Mouse (Mus musculus): ENCODE results near the gene Cacna1a. TPM values are rescaled to one million over a fixed set of nuclear protein-coding genes. Genes with fewer than 3 reads are reported as not detected.

The Cacna1a gene
- polyA plus RNA-seq, 1 experiment from 2014 or later, result 20.3 TPM

DNA sequence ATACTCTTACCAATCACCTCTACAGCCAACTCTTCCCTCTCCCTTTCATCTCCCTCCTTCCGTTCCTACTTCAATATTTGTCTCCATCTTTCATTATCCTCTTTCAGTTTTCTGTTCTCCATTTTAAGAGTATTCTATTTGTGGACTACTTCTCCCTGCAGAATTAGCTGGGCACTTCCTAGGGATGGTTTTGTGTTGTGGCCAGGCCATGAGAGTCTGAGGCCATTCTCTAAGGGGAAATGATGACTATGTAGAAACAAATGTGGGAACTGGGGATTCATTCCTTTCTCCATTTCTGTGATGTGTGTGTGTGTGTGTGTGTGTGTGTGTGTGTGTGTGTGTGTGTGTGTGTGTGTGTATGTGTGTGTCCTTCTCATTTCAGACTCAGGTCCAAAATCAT is 144.5 kb downstream of the Cacna1a start:
- 86% methylated on average over 1 of the region's 1 CpGs for WGBS
- 0 out of 2 replicates have a peak, but pooled peaks cover 3% of the 10 kb centered on the region for H3K9me3 ChIP-seq (ENCODE audit: control insufficient read depth, low read length)
- ATAC-seq, result no peak
- H3K9ac ChIP-seq (replicated peaks; ENCODE audit: low read depth, low read length), result no peak overlapping the region
- H3K4me1 ChIP-seq (replicated peaks; ENCODE audit: control insufficient read depth, insufficient read depth, low read length), result no peaks in the 10 kb centered on the region
- H3K27me3 ChIP-seq (replicated peaks; ENCODE audit: control insufficient read depth, insufficient read depth, low read length), result no peaks in the 10 kb centered on the region
- H3K36me3 ChIP-seq (ENCODE audit: control insufficient read depth, insufficient read depth), result peaks cover 8% of the 10 kb centered on the region; the same call in 1 of the 2 replicates
- H3K27ac ChIP-seq (ENCODE audit: low read length), result no peak overlapping the region
- no peak overlapping the region for H3K4me2 ChIP-seq (ENCODE audit: low read length)
- no peak overlapping the region for H3K4me3 ChIP-seq (replicated peaks; ENCODE audit: low read length)

DNA sequence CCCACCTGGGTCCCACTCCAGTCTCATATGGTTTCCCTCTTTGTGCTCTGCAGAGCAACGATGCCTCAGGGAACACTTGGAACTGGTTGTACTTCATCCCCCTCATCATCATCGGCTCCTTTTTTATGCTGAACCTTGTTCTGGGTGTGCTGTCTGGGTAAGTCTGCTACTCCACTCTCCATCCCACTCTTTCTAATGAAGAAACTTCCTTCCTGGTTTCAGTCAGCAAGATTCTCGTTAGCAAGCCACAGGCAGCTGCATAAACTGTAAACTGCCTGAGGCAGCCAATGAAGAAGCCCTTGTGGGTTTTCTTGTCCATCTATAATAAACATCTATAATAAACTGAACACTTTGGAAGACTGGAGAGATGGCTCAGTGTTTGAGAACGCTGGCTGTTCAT is 145.1 kb downstream of the Cacna1a start:
- Histone ChIP-seq H3K4me2 (ENCODE audit: low read length) (no peak overlapping the region), H3K4me1 (replicated peaks; ENCODE audit: control insufficient read depth, insufficient read depth, low read length) (no peaks in the 10 kb centered on the region), H3K9ac (replicated peaks; ENCODE audit: low read depth, low read length) (no peak overlapping the region), H3K27me3 (replicated peaks; ENCODE audit: control insufficient read depth, insufficient read depth, low read length) (no peaks in the 10 kb centered on the region), H3K4me3 (replicated peaks; ENCODE audit: low read length) (no peak overlapping the region), H3K27ac (ENCODE audit: low read length) (no peak overlapping the region), H3K36me3 (ENCODE audit: control insufficient read depth, insufficient read depth) (peaks cover 10% of the 10 kb centered on the region; the same call in 1 of the 2 replicates), H3K9me3 (ENCODE audit: control insufficient read depth, low read length) (0 out of 2 replicates have a peak, but pooled peaks cover 3% of the 10 kb centered on the region)
- no peak for ATAC-seq
- 77% methylated on average over 4 of the region's 4 CpGs for WGBS

DNA sequence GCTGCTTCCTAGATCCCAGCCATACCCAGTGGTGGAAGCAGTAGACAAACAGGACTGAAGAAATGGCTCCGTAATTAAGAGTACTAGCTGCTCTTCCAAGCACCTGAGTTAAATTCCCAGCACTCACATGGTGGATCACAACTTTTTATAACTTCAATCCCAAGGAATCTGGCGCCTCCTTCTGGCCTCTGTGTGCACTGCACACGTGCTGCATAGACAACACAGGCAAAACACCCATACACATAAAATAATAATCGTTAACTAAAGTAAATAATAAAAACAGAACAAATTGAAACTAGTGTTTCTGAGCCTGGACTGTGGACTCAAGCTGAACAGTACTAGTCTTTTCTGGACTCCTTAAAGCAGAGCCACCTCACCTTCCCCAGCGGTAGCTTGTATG is 148.7 kb downstream of the Cacna1a start:
- H3K27me3 ChIP-seq (replicated peaks; ENCODE audit: control insufficient read depth, insufficient read depth, low read length), result no peaks in the 10 kb centered on the region
- no peak overlapping the region for H3K27ac ChIP-seq (ENCODE audit: low read length)
- 0 out of 2 replicates have a peak, but pooled peaks cover 3% of the 10 kb centered on the region for H3K9me3 ChIP-seq (ENCODE audit: control insufficient read depth, low read length)
- no peaks in the 10 kb centered on the region for H3K4me1 ChIP-seq (replicated peaks; ENCODE audit: control insufficient read depth, insufficient read depth, low read length)
- ATAC-seq, result no peak
- whole genome bisulfite sequencing, result 88% methylated on average over 5 of the region's 5 CpGs
- no peak overlapping the region for H3K4me2 ChIP-seq (ENCODE audit: low read length)
- H3K36me3 ChIP-seq (ENCODE audit: control insufficient read depth, insufficient read depth), result peaks cover 10% of the 10 kb centered on the region; the same call in 1 of the 2 replicates
- no peak overlapping the region for H3K9ac ChIP-seq (replicated peaks; ENCODE audit: low read depth, low read length)
- H3K4me3 ChIP-seq (replicated peaks; ENCODE audit: low read length), result no peak overlapping the region

DNA sequence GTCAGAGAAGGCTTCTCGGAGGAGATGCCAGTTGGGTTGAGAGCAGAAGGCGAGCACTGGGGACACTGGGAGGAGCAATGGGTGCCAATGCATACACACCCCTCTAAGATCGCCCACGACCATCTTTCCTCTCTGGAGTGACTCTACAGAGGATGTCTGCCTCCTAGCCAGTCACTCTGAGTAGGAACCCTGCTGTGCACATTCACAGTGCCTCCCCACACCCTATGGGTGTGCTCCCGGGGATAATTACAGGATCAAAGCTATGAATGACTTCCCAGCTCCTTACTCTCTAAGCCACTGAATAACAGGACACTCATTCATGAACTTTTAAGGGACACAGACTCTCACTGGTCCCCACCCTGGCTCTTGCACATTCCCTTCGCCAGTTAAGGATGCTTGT is 151.1 kb downstream of the Cacna1a start:
- H3K9me3 ChIP-seq (ENCODE audit: control insufficient read depth, low read length), result 0 out of 2 replicates have a peak, but pooled peaks cover 3% of the 10 kb centered on the region
- peaks cover 8% of the 10 kb centered on the region; the same call in 1 of the 2 replicates for H3K36me3 ChIP-seq (ENCODE audit: control insufficient read depth, insufficient read depth)
- no peak overlapping the region for H3K9ac ChIP-seq (replicated peaks; ENCODE audit: low read depth, low read length)
- no peak overlapping the region for H3K27ac ChIP-seq (ENCODE audit: low read length)
- 69% methylated on average over 6 of the region's 6 CpGs for WGBS
- no peak overlapping the region for H3K4me2 ChIP-seq (ENCODE audit: low read length)
- no peak overlapping the region for H3K4me3 ChIP-seq (replicated peaks; ENCODE audit: low read length)
- no peaks in the 10 kb centered on the region for H3K4me1 ChIP-seq (replicated peaks; ENCODE audit: control insufficient read depth, insufficient read depth, low read length)
- no peak for ATAC-seq
- no peaks in the 10 kb centered on the region for H3K27me3 ChIP-seq (replicated peaks; ENCODE audit: control insufficient read depth, insufficient read depth, low read length)

DNA sequence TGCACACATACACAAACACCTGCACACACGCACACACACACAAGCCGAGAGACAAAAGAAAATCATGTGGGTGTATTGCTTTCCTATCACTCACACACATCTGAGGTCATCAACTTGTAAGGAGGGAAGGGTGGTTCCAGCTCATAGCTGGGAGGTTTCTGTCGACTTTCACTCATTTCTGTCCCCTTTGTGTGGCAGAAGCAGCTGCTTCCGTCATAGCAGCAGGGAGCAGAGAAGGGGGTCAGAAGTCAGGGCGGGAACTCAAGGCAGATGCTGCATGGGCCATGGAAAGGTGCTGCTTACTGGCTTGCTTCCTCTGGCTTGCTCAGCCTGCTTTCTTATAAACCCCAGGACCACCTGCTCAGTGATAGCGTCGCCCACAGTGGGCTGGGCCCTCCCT is 154.2 kb downstream of the Cacna1a start:
- no peak overlapping the region for H3K9ac ChIP-seq (replicated peaks; ENCODE audit: low read depth, low read length)
- H3K27ac ChIP-seq (ENCODE audit: low read length), result no peak overlapping the region
- H3K4me2 ChIP-seq (ENCODE audit: low read length), result no peak overlapping the region
- no peaks in the 10 kb centered on the region for H3K4me1 ChIP-seq (replicated peaks; ENCODE audit: control insufficient read depth, insufficient read depth, low read length)
- no peaks in the 10 kb centered on the region for H3K9me3 ChIP-seq (ENCODE audit: control insufficient read depth, low read length)
- H3K27me3 ChIP-seq (replicated peaks; ENCODE audit: control insufficient read depth, insufficient read depth, low read length), result no peaks in the 10 kb centered on the region
- 73% methylated on average over 7 of the region's 7 CpGs for WGBS
- H3K4me3 ChIP-seq (replicated peaks; ENCODE audit: low read length), result no peak overlapping the region
- 0 out of 2 replicates have a peak, but pooled peaks cover 4% of the 10 kb centered on the region for H3K36me3 ChIP-seq (ENCODE audit: control insufficient read depth, insufficient read depth)
- ATAC-seq, result no peak

DNA sequence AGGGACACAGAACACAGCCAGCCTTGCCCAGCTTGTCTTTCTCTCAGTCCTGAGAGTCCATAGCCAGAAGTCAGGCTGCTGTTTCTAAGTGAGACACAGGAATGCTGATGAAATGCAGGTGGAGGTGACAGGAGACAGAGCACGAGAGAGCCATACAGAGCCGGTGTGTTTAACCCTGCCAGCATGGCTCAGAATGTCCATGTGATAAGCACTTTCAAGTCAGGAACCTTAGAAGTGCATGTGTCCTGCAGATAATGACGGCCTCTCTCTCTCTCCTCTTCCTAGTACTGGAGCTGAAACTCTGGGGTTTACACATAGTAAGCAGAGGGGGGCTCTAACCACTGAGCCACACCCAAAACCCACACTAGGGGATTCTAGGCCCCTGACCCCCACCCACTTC is 157.3 kb downstream of the Cacna1a start:
- H3K36me3 ChIP-seq (ENCODE audit: control insufficient read depth, insufficient read depth), result 0 out of 2 replicates have a peak, but pooled peaks cover 3% of the 10 kb centered on the region
- H3K9me3 ChIP-seq (ENCODE audit: control insufficient read depth, low read length), result no peaks in the 10 kb centered on the region
- ATAC-seq, result no peak
- H3K9ac ChIP-seq (replicated peaks; ENCODE audit: low read depth, low read length), result no peak overlapping the region
- H3K4me2 ChIP-seq (ENCODE audit: low read length), result no peak overlapping the region
- H3K4me3 ChIP-seq (replicated peaks; ENCODE audit: low read length), result no peak overlapping the region
- H3K27me3 ChIP-seq (replicated peaks; ENCODE audit: control insufficient read depth, insufficient read depth, low read length), result no peaks in the 10 kb centered on the region
- no peak overlapping the region for H3K27ac ChIP-seq (ENCODE audit: low read length)
- H3K4me1 ChIP-seq (replicated peaks; ENCODE audit: control insufficient read depth, insufficient read depth, low read length), result no peaks in the 10 kb centered on the region
- WGBS, result 85% methylated on average over 3 of the region's 3 CpGs

DNA sequence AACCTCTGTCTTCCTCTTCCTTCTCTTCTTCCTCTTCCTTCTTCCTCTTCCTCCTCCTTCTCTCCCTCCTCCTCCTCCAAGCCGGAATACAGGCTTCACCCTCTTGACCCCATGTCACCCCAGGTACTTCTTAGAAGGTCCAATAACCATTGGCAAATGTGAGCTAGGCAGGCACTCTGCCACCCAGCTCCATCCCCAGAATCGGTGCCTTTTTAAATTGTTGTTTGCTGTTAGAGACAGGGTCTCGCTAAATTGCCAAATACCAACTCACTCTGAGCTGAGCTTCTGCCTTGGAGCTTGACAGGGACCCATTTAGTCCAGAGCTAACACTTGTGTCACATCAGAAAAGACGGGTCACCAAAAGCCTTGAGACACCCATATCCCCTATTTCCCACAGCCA is 164.2 kb downstream of the Cacna1a start:
- Histone ChIP-seq H3K4me2 (ENCODE audit: low read length) (no peak overlapping the region), H3K27me3 (replicated peaks; ENCODE audit: control insufficient read depth, insufficient read depth, low read length) (no peaks in the 10 kb centered on the region; the same call in 1 of the 2 replicates), H3K4me3 (replicated peaks; ENCODE audit: low read length) (no peak overlapping the region), H3K27ac (ENCODE audit: low read length) (no peak overlapping the region), H3K4me1 (replicated peaks; ENCODE audit: control insufficient read depth, insufficient read depth, low read length) (peaks cover 19% of the 10 kb centered on the region), H3K9ac (replicated peaks; ENCODE audit: low read depth, low read length) (no peak overlapping the region), H3K9me3 (ENCODE audit: control insufficient read depth, low read length) (no peaks in the 10 kb centered on the region), H3K36me3 (ENCODE audit: control insufficient read depth, insufficient read depth) (0 out of 2 replicates have a peak, but pooled peaks cover 2% of the 10 kb centered on the region)
- WGBS, result 86% methylated on average over 4 of the region's 4 CpGs
- no peak for ATAC-seq

DNA sequence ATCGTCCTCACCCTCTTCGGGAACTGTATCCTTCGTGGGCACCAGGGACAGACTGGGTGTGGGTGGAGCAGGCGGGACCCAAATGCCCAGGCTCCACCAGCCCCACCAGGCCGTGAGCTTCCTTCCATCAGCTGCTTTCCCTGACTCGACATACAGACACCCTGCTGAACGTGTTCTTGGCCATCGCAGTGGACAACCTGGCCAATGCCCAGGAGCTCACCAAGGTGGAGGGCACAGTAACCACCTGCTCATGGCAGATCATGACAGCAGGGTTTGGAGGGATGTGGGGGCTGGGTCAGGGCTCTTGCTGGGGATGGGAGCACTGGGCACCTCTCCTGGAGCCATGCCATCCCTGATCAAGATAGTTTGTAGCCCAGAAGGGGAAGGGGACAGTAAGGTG is 164.9 kb downstream of the Cacna1a start:
- Histone ChIP-seq H3K27ac (ENCODE audit: low read length) (no peak overlapping the region), H3K4me2 (ENCODE audit: low read length) (no peak overlapping the region), H3K4me3 (replicated peaks; ENCODE audit: low read length) (no peak overlapping the region), H3K27me3 (replicated peaks; ENCODE audit: control insufficient read depth, insufficient read depth, low read length) (peaks cover 5% of the 10 kb centered on the region), H3K4me1 (replicated peaks; ENCODE audit: control insufficient read depth, insufficient read depth, low read length) (peaks cover 19% of the 10 kb centered on the region), H3K9me3 (ENCODE audit: control insufficient read depth, low read length) (no peaks in the 10 kb centered on the region), H3K9ac (replicated peaks; ENCODE audit: low read depth, low read length) (no peak overlapping the region), H3K36me3 (ENCODE audit: control insufficient read depth, insufficient read depth) (no peaks in the 10 kb centered on the region)
- no peak for ATAC-seq
- WGBS, result 86% methylated on average over 8 of the region's 8 CpGs

DNA sequence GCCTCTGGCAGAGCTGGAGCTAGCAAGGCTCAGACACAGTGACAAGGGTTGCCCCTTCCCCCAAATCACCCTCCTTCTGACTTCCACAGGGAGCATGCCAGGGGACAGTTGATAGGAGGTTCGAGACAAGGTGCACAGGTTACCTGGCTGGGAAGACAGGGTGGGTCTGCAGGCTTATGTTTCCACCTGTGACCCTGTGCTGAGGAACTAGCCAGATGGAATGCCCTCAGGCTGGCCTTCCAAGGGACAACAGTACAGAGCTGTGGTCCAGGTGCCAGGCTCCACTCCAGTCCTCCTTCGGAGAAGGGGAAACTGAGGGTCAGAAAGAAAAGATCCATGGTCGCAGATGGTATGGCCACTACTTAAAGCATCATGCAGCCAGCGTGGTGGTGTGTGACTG is 165.4 kb downstream of the Cacna1a start:
- Histone ChIP-seq H3K4me1 (replicated peaks; ENCODE audit: control insufficient read depth, insufficient read depth, low read length) (peaks cover 19% of the 10 kb centered on the region), H3K27me3 (replicated peaks; ENCODE audit: control insufficient read depth, insufficient read depth, low read length) (peaks cover 10% of the 10 kb centered on the region), H3K27ac (ENCODE audit: low read length) (no peak overlapping the region), H3K36me3 (ENCODE audit: control insufficient read depth, insufficient read depth) (no peaks in the 10 kb centered on the region), H3K4me2 (ENCODE audit: low read length) (no peak overlapping the region), H3K9ac (replicated peaks; ENCODE audit: low read depth, low read length) (no peak overlapping the region), H3K9me3 (ENCODE audit: control insufficient read depth, low read length) (no peaks in the 10 kb centered on the region), H3K4me3 (replicated peaks; ENCODE audit: low read length) (no peak overlapping the region)
- ATAC-seq, result no peak
- WGBS, result 86% methylated on average over 4 of the region's 4 CpGs
